ENCODE assay signal across 17 mouse cellular contexts in genomic region chr5:150818886-150819285, GRCm38 (mm10).
"Had no signal": no experiment of that assay in that cellular context is flagged by ENCODE, and none has a peak within 500 bp of the region (broad histone marks: within the 10 kb centered on the region; RNA-seq: fewer than 3 reads in every experiment).

No protein-coding gene starts in this region.

- H3K27me3 ChIP-seq: lung, embryonic 15.5 days; megakaryocyte, embryonic 14.5 days; midbrain, embryonic 12.5 days; midbrain, embryonic 15.5 days; neural tube, embryonic 12.5 days; stomach, embryonic 15.5 days had no signal

- ATAC-seq: liver, postnatal 0 days; lung, postnatal 0 days; midbrain, embryonic 15.5 days had no signal

- DNase-seq: liver, postnatal 0 days; lung, adult 2 months; lung, postnatal 14 days; lung, postnatal 36 days; right cerebral cortex, postnatal 14 days; thymus, adult 2 months; thymus, postnatal 25 days; thymus, postnatal 4 days had no signal

- H3K9me3 ChIP-seq: lung, embryonic 15.5 days; megakaryocyte, embryonic 14.5 days; midbrain, embryonic 12.5 days; midbrain, embryonic 15.5 days; neural tube, embryonic 12.5 days; stomach, embryonic 15.5 days had no signal

- H3K4me2 ChIP-seq: lung, embryonic 15.5 days; midbrain, embryonic 12.5 days; midbrain, embryonic 15.5 days; neural tube, embryonic 12.5 days; stomach, embryonic 15.5 days had no signal

- H3K36me3 ChIP-seq: lung, embryonic 15.5 days; midbrain, embryonic 12.5 days; midbrain, embryonic 15.5 days; neural tube, embryonic 12.5 days; stomach, embryonic 15.5 days had no signal

- H3K4me3 ChIP-seq: lung, embryonic 15.5 days; megakaryocyte, embryonic 14.5 days; midbrain, embryonic 12.5 days; midbrain, embryonic 15.5 days; neural tube, embryonic 12.5 days; stomach, embryonic 15.5 days had no signal

- H3K4me1 ChIP-seq: lung, embryonic 15.5 days; midbrain, embryonic 12.5 days; midbrain, embryonic 15.5 days; stomach, embryonic 15.5 days had no signal

- H3K9ac ChIP-seq: liver, postnatal 0 days; lung, embryonic 15.5 days; midbrain, embryonic 12.5 days; midbrain, embryonic 15.5 days; neural tube, embryonic 12.5 days; stomach, embryonic 15.5 days had no signal

- H3K27ac ChIP-seq: lung, embryonic 15.5 days; macrophage; midbrain, embryonic 12.5 days; midbrain, embryonic 15.5 days; neural tube, embryonic 12.5 days; stomach, embryonic 15.5 days; stomach, postnatal 0 days had no signal
